Mouse (Mus musculus): ENCODE data around the gene Prpf8. TPM values are rescaled to one million over a fixed set of nuclear protein-coding genes. Genes with fewer than 3 reads are reported as not detected.
"Not testable (repeated sequence)": the region's sequence is repeated elsewhere in the genome, so short reads cannot be mapped to it uniquely, and the experiment has no call there.

Gene Prpf8
- total RNA-seq, 1 experiment, result 256 TPM

- H3K4me3 ChIP-seq (ENCODE audit: insufficient read depth in 1 of 2, low read depth in 1 of 2, low read length in 2 of 2, poor library complexity in 1 of 2, severe bottlenecking in 1 of 2), result no peak overlapping the region
- H3K36me3 ChIP-seq (ENCODE audit: control insufficient read depth, insufficient read depth, low read length, poor library complexity, severe bottlenecking), result peaks cover 5% of the 10 kb centered on the region; the same call in 1 of the 2 replicates
- in situ Hi-C loops (cut with MboI; ENCODE audit: low sequenced_read_pairs in 2 of 2, unreplicated experiment in 2 of 2), result no loop called here
- DNase-seq (ENCODE audit: low read depth, low spot score), result no peak
- peaks cover 0 to 5% of the 10 kb centered on the region in 2 experiments; a peak in 2 of 4 replicates for H3K4me1 ChIP-seq (ENCODE audit: control insufficient read depth in 2 of 2, insufficient read depth in 2 of 2, low read length in 2 of 2, poor library complexity in 1 of 2)
- no peak overlapping the region for H3K9ac ChIP-seq (ENCODE audit: insufficient read depth, low read depth, low read length, poor library complexity, severe bottlenecking)
- no peak overlapping the region for H3K27ac ChIP-seq (ENCODE audit: insufficient read depth, low read depth, low read length, poor library complexity, severe bottlenecking)
- TF ChIP-seq CHD2 (IDR thresholded peaks at IDR 0.05; ENCODE audit: low read depth, low read length), result no peak
- TF ChIP-seq HCFC1 (IDR thresholded peaks at IDR 0.05; ENCODE audit: borderline replicate concordance, insufficient read depth, low read length), result no peak
- TF ChIP-seq ZC3H11A (IDR thresholded peaks at IDR 0.05; ENCODE audit: borderline replicate concordance, low read depth, low read length), result no peak
- TF ChIP-seq ZNF384 (IDR thresholded peaks at IDR 0.05; ENCODE audit: low read depth, low read length), result no peak
- TF ChIP-seq MAFK (IDR thresholded peaks at IDR 0.05; ENCODE audit: insufficient read depth, low read depth, low read length), result no peak
- H3K9me3 ChIP-seq (ENCODE audit: control insufficient read depth, insufficient read depth, low read depth, low read length), result no peaks in the 10 kb centered on the region
Observed at GRCm38 (mm10) chr11:75452812-75453557, 33.6 kb upstream of the Prpf8 start.

GRCm38 (mm10) chr11:75453991-75454930 is 32.4 kb upstream of the Prpf8 start, which contains the start of gene Wdr81:
Gene Wdr81 (minus strand): TSS chr11:75454717.
- in situ Hi-C loops (cut with MboI; ENCODE audit: low sequenced_read_pairs in 2 of 2, unreplicated experiment in 2 of 2), result no loop called here
- H3K4me1 ChIP-seq (ENCODE audit: control insufficient read depth in 2 of 2, insufficient read depth in 2 of 2, low read length in 2 of 2, poor library complexity in 1 of 2), result peaks cover 0 to 5% of the 10 kb centered on the region in 2 experiments; a peak in 2 of 4 replicates
- H3K9ac ChIP-seq (ENCODE audit: insufficient read depth, low read depth, low read length, poor library complexity, severe bottlenecking), result peak within 1 kb of the TSS; percentile 50
- H3K9me3 ChIP-seq (ENCODE audit: control insufficient read depth, insufficient read depth, low read depth, low read length), result no peaks in the 10 kb centered on the region
- TF ChIP-seq HCFC1 (IDR thresholded peaks at IDR 0.05; ENCODE audit: borderline replicate concordance, insufficient read depth, low read length) (peak; percentile 39; the same call in 1 of the 2 replicates), CHD2 (IDR thresholded peaks at IDR 0.05; ENCODE audit: low read depth, low read length) (no peak)
- H3K36me3 ChIP-seq (ENCODE audit: control insufficient read depth, insufficient read depth, low read length, poor library complexity, severe bottlenecking), result peaks cover 4% of the 10 kb centered on the region; the same call in 1 of the 2 replicates
- DNase-seq (ENCODE audit: low read depth, low spot score), result peak; percentile 77
- peak within 1 kb of the TSS; percentile 57 to 69 for H3K4me3 ChIP-seq (ENCODE audit: insufficient read depth in 1 of 2, low read depth in 1 of 2, low read length in 2 of 2, poor library complexity in 1 of 2, severe bottlenecking in 1 of 2)
- no peak within 1 kb of the TSS for H3K27ac ChIP-seq (ENCODE audit: insufficient read depth, low read depth, low read length, poor library complexity, severe bottlenecking)

- in situ Hi-C loops (cut with MboI; ENCODE audit: low sequenced_read_pairs in 2 of 2, unreplicated experiment in 2 of 2), result no loop called here
- 0 out of 4 replicates have a peak overlapping the region, but pooled peaks of 1 of the 2 experiments have one; percentile 4 for H3K4me3 ChIP-seq (ENCODE audit: insufficient read depth in 1 of 2, low read depth in 1 of 2, low read length in 2 of 2, poor library complexity in 1 of 2, severe bottlenecking in 1 of 2)
- H3K9me3 ChIP-seq (ENCODE audit: control insufficient read depth, insufficient read depth, low read depth, low read length), result no peaks in the 10 kb centered on the region
- no peak overlapping the region for H3K27ac ChIP-seq (ENCODE audit: insufficient read depth, low read depth, low read length, poor library complexity, severe bottlenecking)
- peak overlapping the region; percentile 29; the same call in 1 of the 2 replicates for H3K9ac ChIP-seq (ENCODE audit: insufficient read depth, low read depth, low read length, poor library complexity, severe bottlenecking)
- TF ChIP-seq HCFC1 (IDR thresholded peaks at IDR 0.05; ENCODE audit: borderline replicate concordance, insufficient read depth, low read length), result no peak
- TF ChIP-seq ZC3H11A (IDR thresholded peaks at IDR 0.05; ENCODE audit: borderline replicate concordance, low read depth, low read length), result no peak
- no peak for TF ChIP-seq MAFK (IDR thresholded peaks at IDR 0.05; ENCODE audit: insufficient read depth, low read depth, low read length)
- TF ChIP-seq CHD2 (IDR thresholded peaks at IDR 0.05; ENCODE audit: low read depth, low read length), result no peak
- TF ChIP-seq ZNF384 (IDR thresholded peaks at IDR 0.05; ENCODE audit: low read depth, low read length), result no peak
- no peak for DNase-seq (ENCODE audit: low read depth, low spot score)
- H3K36me3 ChIP-seq (ENCODE audit: control insufficient read depth, insufficient read depth, low read length, poor library complexity, severe bottlenecking), result peaks cover 4% of the 10 kb centered on the region; the same call in 1 of the 2 replicates
- peaks cover 0 to 7% of the 10 kb centered on the region in 2 experiments; a peak in 2 of 4 replicates for H3K4me1 ChIP-seq (ENCODE audit: control insufficient read depth in 2 of 2, insufficient read depth in 2 of 2, low read length in 2 of 2, poor library complexity in 1 of 2)
Observed at GRCm38 (mm10) chr11:75455041-75455736, 31.4 kb upstream of the Prpf8 start.

- in situ Hi-C loops (cut with MboI; ENCODE audit: low sequenced_read_pairs in 2 of 2, unreplicated experiment in 2 of 2); H3K4me1 ChIP-seq (ENCODE audit: control insufficient read depth in 2 of 2, insufficient read depth in 2 of 2, low read length in 2 of 2, poor library complexity in 1 of 2); H3K9me3 ChIP-seq (ENCODE audit: control insufficient read depth, insufficient read depth, low read depth, low read length); H3K27ac ChIP-seq (ENCODE audit: insufficient read depth, low read depth, low read length, poor library complexity, severe bottlenecking); H3K9ac ChIP-seq (ENCODE audit: insufficient read depth, low read depth, low read length, poor library complexity, severe bottlenecking); DNase-seq (ENCODE audit: low read depth, low spot score); H3K4me3 ChIP-seq (ENCODE audit: insufficient read depth in 1 of 2, low read depth in 1 of 2, low read length in 2 of 2, poor library complexity in 1 of 2, severe bottlenecking in 1 of 2); H3K36me3 ChIP-seq (ENCODE audit: control insufficient read depth, insufficient read depth, low read length, poor library complexity, severe bottlenecking): not testable (repeated sequence)
Observed at GRCm38 (mm10) chr11:75455971-75456370, 30.6 kb upstream of the Prpf8 start.
